Mouse (Mus musculus) CH12.LX (cell line): ENCODE results near the gene Uqcrq. TPM values are rescaled to one million over a fixed set of nuclear protein-coding genes. Genes with fewer than 3 reads are reported as not detected.

Source experiments
- DNase-seq: peaks from one replicate; pipeline ENCODE4 v3.0.0-alpha.2; 2013; ENCODE audit errors: extremely low read depth
- H3K27ac ChIP-seq: 2 replicates; pipeline ENCODE4 v1.5.1; 2012; ENCODE audit warnings: low read depth, mild to moderate bottlenecking, control low read depth, moderate library complexity; ENCODE audit not compliant: insufficient read depth
- H3K27me3 ChIP-seq: replicated peaks from 2 replicates; pipeline ENCODE3; 2012; ENCODE audit warnings: inconsistent platforms
- H3K36me3 ChIP-seq, 2 experiments: replicated peaks in 1 of 2; 2 replicates each; pipeline versions ENCODE3 to v1.6.1; 2012; ENCODE audit warnings: inconsistent platforms in 1 of 2, low read length in 1 of 2, mild to moderate bottlenecking in 1 of 2, mixed read lengths in 1 of 2, moderate library complexity in 1 of 2; ENCODE audit not compliant: control insufficient read depth in 1 of 2, insufficient read depth in 1 of 2
- H3K4me1 ChIP-seq, 2 experiments: 2 replicates each; pipeline ENCODE4 v1.6.1; 2012; ENCODE audit warnings: inconsistent platforms in 1 of 2, moderate library complexity in 1 of 2; ENCODE audit not compliant: insufficient read depth in 2 of 2, control insufficient read depth in 1 of 2
- H3K4me2 ChIP-seq: 2 replicates; pipeline ENCODE4 v1.6.1; 2012; ENCODE audit warnings: low read depth, mild to moderate bottlenecking, control low read depth; ENCODE audit not compliant: poor library complexity, insufficient read depth, severe bottlenecking
- H3K4me3 ChIP-seq, 3 experiments: fragments of 150-350 bp in 1 of 3; sonication (generic) in 1 of 3; replicated peaks in 1 of 3; 2 replicates each; pipeline versions ENCODE3 to v1.5.1; 2011 to 2012; ENCODE audit warnings: low read depth in 2 of 3, low read length in 2 of 3, mild to moderate bottlenecking in 2 of 3, moderate library complexity in 2 of 3, control low read depth in 1 of 3, improper control_type of control experiment in 1 of 3, inconsistent platforms in 1 of 3, mixed read lengths in 1 of 3; ENCODE audit not compliant: poor library complexity in 1 of 3
- H3K79me2 ChIP-seq: replicated peaks from 2 replicates; pipeline ENCODE4 v1.6.1; 2012; ENCODE audit warnings: mild to moderate bottlenecking, moderate library complexity; ENCODE audit not compliant: control insufficient read depth, poor library complexity, insufficient read depth, severe bottlenecking; ENCODE audit errors: extremely low read depth
- H3K9ac ChIP-seq: 2 replicates; pipeline ENCODE4 v1.6.1; 2012; ENCODE audit warnings: low read depth, mild to moderate bottlenecking, control low read depth, moderate library complexity; ENCODE audit not compliant: insufficient read depth
- H3K9me3 ChIP-seq: replicated peaks from 2 replicates; pipeline ENCODE3; 2012; ENCODE audit warnings: low read length, inconsistent platforms, mixed read lengths
- IRF4 ChIP-seq: IDR thresholded peaks from 2 replicates; pipeline ENCODE4 v1.6.1; 2014; ENCODE audit warnings: low read depth, mild to moderate bottlenecking, inconsistent platforms, low read length, improper control_type of control experiment
- MAZ ChIP-seq: IDR thresholded peaks from 2 replicates; pipeline ENCODE4 v1.6.1; 2012; ENCODE audit warnings: low read depth, mild to moderate bottlenecking, inconsistent platforms, low read length, improper control_type of control experiment, moderate library complexity
- MXI1 ChIP-seq: IDR thresholded peaks from 2 replicates; pipeline ENCODE4 v1.6.1; 2011; ENCODE audit warnings: mild to moderate bottlenecking, low read depth, low read length, improper control_type of control experiment
- NELFE ChIP-seq: IDR thresholded peaks from 2 replicates; pipeline ENCODE4 v1.6.1; 2011; ENCODE audit warnings: low read depth, low read length, improper control_type of control experiment
- NRF1 ChIP-seq: IDR thresholded peaks from 2 replicates; pipeline ENCODE4 v1.6.1; 2014; ENCODE audit warnings: low read depth, mild to moderate bottlenecking, inconsistent platforms, low read length, improper control_type of control experiment, moderate library complexity
- PAX5 ChIP-seq: IDR thresholded peaks from 2 replicates; pipeline ENCODE4 v1.6.1; 2012; ENCODE audit warnings: low read length, inconsistent platforms, mixed read lengths
- POLR2AphosphoS2 ChIP-seq: IDR thresholded peaks from 2 replicates; pipeline ENCODE4 v1.6.1; 2011; ENCODE audit warnings: low read depth, low read length, improper control_type of control experiment
- UBTF ChIP-seq: IDR thresholded peaks from 2 replicates; pipeline ENCODE4 v1.6.1; 2012; ENCODE audit warnings: low read depth, mild to moderate bottlenecking, inconsistent platforms, low read length, improper control_type of control experiment, moderate library complexity
- USF1 ChIP-seq: IDR thresholded peaks from 2 replicates; pipeline ENCODE4 v1.6.1; 2014; ENCODE audit warnings: low read depth, mild to moderate bottlenecking, inconsistent platforms, low read length, improper control_type of control experiment
- ZC3H11A ChIP-seq: IDR thresholded peaks from 2 replicates; pipeline ENCODE4 v1.6.1; 2012; ENCODE audit warnings: low read depth, mild to moderate bottlenecking, inconsistent platforms, low read length, improper control_type of control experiment
- ZNF384 ChIP-seq: IDR thresholded peaks from 2 replicates; pipeline ENCODE4 v1.6.1; 2012; ENCODE audit warnings: low read depth, low read length, improper control_type of control experiment, inconsistent platforms
- dilution Hi-C: fragments of 300-500 bp; cut with MboI; formaldehyde crosslinking; loops from 2 replicates; pipeline ENCODE4 v1.14.3; 2020; ENCODE audit warnings: low sequenced_read_pairs; ENCODE audit not compliant: extremely low pct_unique_long_range_greater_than_20kb, extremely low pct_ligation_motif_present
- in situ Hi-C: fragments of 300-500 bp; cut with MboI; formaldehyde crosslinking; loops from 3 replicates; pipeline ENCODE4 v1.14.3; 2019; ENCODE audit warnings: low sequenced_read_pairs, low pct_ligation_motif_present, low pct_unique_long_range_greater_than_20kb, mixed read lengths
- polyA plus RNA-seq: library from polyadenylated mRNA; unstranded; fragments of >175 nt; gene quantifications from 2 replicates; pipeline ENCODE4 v1.2.1, GENCODE M21; 2012; ENCODE audit warnings: low read depth; ENCODE audit not compliant: insufficient read length
- total RNA-seq, 2 experiments: library from RNA; depleted of rRNA; stranded (reverse); fragments of 300-350 nt in 1 of 2; fragments of >200 nt in 1 of 2; gene quantifications; 2 replicates each; pipeline ENCODE4 v1.2.3; 2012 to 2014

The Uqcrq gene
- total and polyA plus RNA-seq, 3 experiments = 120 to 765 (median 168) TPM

GRCm38 (mm10) chr11:53431347-53432056, 871 bp upstream of the Uqcrq start:
- H3K27ac ChIP-seq = no peak overlapping the region
- dilution Hi-C loops = no loop called here
- in situ Hi-C loops = no loop called here
- H3K4me3 ChIP-seq = peak overlapping the region; percentile 28 to 49 (median 44)
- peak overlapping the region; percentile 63 for H3K4me2 ChIP-seq
- H3K79me2 ChIP-seq = peaks cover 18% of the 10 kb centered on the region
- no peak for DNase-seq
- no peaks in the 10 kb centered on the region for H3K9me3 ChIP-seq
- H3K4me1 ChIP-seq = peaks cover 14 to 28% of the 10 kb centered on the region in 2 experiments
- peaks cover 3% of the 10 kb centered on the region for H3K27me3 ChIP-seq
- 0 out of 2 replicates have a peak overlapping the region, but pooled peaks have one; percentile 14 for H3K9ac ChIP-seq
- H3K36me3 ChIP-seq = peaks cover 12 to 26% of the 10 kb centered on the region in 2 experiments
- no peak for TF ChIP-seq PAX5
- TF ChIP-seq NRF1 = no peak
- TF ChIP-seq USF1 = no peak
- 0 out of 2 replicates have a peak, but pooled peaks have one; percentile 45 for TF ChIP-seq MXI1
- TF ChIP-seq NELFE = 0 out of 2 replicates have a peak, but pooled peaks have one; percentile 53

DNA sequence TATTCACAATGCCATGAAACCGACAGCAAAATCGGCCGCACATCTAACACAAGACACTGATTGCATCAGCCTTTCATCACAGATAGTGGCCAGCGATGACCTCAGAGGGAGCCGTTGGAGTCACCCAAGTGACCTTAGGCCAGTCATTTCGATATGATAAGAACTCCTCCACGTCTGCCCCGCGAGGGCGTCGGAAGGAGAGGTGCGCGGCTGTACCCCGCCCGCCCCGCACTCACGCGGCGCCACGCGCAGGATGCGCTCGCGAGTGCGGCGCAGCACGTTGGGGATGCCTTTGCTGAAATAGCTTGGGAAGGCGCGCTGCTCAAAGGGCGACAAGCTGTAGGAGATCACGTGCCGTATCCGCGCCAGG, 346 bp downstream of the Uqcrq start:
- Histone ChIP-seq H3K27me3 (peaks cover 3% of the 10 kb centered on the region), H3K9me3 (no peaks in the 10 kb centered on the region), H3K79me2 (peaks cover 18% of the 10 kb centered on the region), H3K27ac (peak overlapping the region; percentile 92), H3K4me2 (peak overlapping the region; percentile 85), H3K4me1 (peaks cover 8 to 21% of the 10 kb centered on the region in 2 experiments), H3K9ac (peak overlapping the region; percentile 99), H3K4me3 (peak overlapping the region; percentile 91 to 100 (median 98)), H3K36me3 (peaks cover 12 to 35% of the 10 kb centered on the region in 2 experiments)
- DNase-seq = peak; percentile 56
- in situ Hi-C loops (no loop called here), dilution Hi-C loops (no loop called here)
- 0 out of 2 replicates have a peak, but pooled peaks have one; percentile 5 for TF ChIP-seq UBTF
- no peak for TF ChIP-seq MXI1
- no peak for TF ChIP-seq ZC3H11A
- TF ChIP-seq MAZ = no peak
- TF ChIP-seq POLR2AphosphoS2 = no peak

GRCm38 (mm10) chr11:53429182-53429581, 1.4 kb downstream of the Uqcrq start:
- H3K79me2 ChIP-seq = peaks cover 18% of the 10 kb centered on the region
- peak overlapping the region; percentile 58 for H3K27ac ChIP-seq
- peak; percentile 52 for DNase-seq
- peaks cover 12 to 39% of the 10 kb centered on the region in 2 experiments for H3K36me3 ChIP-seq
- peaks cover 8 to 21% of the 10 kb centered on the region in 2 experiments for H3K4me1 ChIP-seq
- TF ChIP-seq IRF4 (no peak), ZNF384 (peak; percentile 75)
- peak overlapping the region; percentile 99 for H3K9ac ChIP-seq
- no peaks in the 10 kb centered on the region for H3K9me3 ChIP-seq
- dilution Hi-C loops = no loop called here
- peaks cover 3% of the 10 kb centered on the region for H3K27me3 ChIP-seq
- H3K4me3 ChIP-seq = peak overlapping the region; percentile 91 to 100 (median 98)
- peak overlapping the region; percentile 85 for H3K4me2 ChIP-seq
- in situ Hi-C loops = no loop called here
